ENCODE assay signal across 19 mouse cellular contexts in genomic region chr19:48174717-48175116, GRCm38 (mm10). TPM values are rescaled to one million over a fixed set of nuclear protein-coding genes. Genes with fewer than 3 reads are reported as not detected.
DNase-seq lines count a peak whose midpoint lies in the region; ATAC-seq and TF ChIP-seq lines count a peak whose summit lies in the region.
"Had no signal": no experiment of that assay in that cellular context is flagged by ENCODE, and none has a peak within 500 bp of the region (broad histone marks: within the 10 kb centered on the region; RNA-seq: fewer than 3 reads in every experiment).

No protein-coding gene starts in this region.

- no peaks in the 10 kb centered on the region for H3K36me3 ChIP-seq in kidney, adult 2 months (ENCODE audit: control insufficient read depth, insufficient read depth, low read length)
- H3K36me3 ChIP-seq in lung, postnatal 0 days (ENCODE audit: insufficient read depth, low read length), result no peaks in the 10 kb centered on the region
- no peaks in the 10 kb centered on the region for H3K36me3 ChIP-seq in hindbrain, embryonic 11.5 days (ENCODE audit: control insufficient read depth, insufficient read depth, low read length)
- H3K36me3 ChIP-seq: forebrain, embryonic 12.5 days; liver, embryonic 13.5 days; midbrain, embryonic 15.5 days; neural tube, embryonic 12.5 days had no signal

- H3K9ac ChIP-seq in lung, postnatal 0 days (replicated peaks; ENCODE audit: low read depth), result no peak overlapping the region
- no peak overlapping the region for H3K9ac ChIP-seq in hindbrain, embryonic 11.5 days (ENCODE audit: low read depth, low read length)
- H3K9ac ChIP-seq: forebrain, embryonic 12.5 days; hindbrain, embryonic 14.5 days; liver, embryonic 13.5 days; midbrain, embryonic 15.5 days; neural tube, embryonic 12.5 days had no signal

- 73% methylated on average over 4 of the region's 4 CpGs for WGBS in kidney, adult 2 months
- 67% methylated on average over 4 of the region's 4 CpGs for WGBS in lung, postnatal 0 days
- 65% methylated on average over 4 of the region's 4 CpGs for WGBS in hindbrain, embryonic 11.5 days

- peak; percentile 25; the same call in 1 of the 2 replicates for TF ChIP-seq CTCF in kidney, adult 2 months (conservative IDR thresholded peaks at IDR 0.05; ENCODE audit: insufficient read depth, insufficient read length, low read depth, low read length)
- peak; percentile 48 for TF ChIP-seq CTCF in lung, postnatal 0 days (IDR thresholded peaks at IDR 0.05)

- peak; percentile 7 for DNase-seq in kidney, adult 2 months
- no peak for DNase-seq in kidney, adult 8-10 months
- peak; percentile 8 for DNase-seq in lung, postnatal 0 days (ENCODE audit: low spot score)
- no peak for DNase-seq in lung, adult 18-20 months
- DNase-seq in ZHBTc4 (ENCODE audit: low read depth, low spot score), result peak; percentile 15
- peak; percentile 7 for DNase-seq in embryo, embryonic 10.5 days (ENCODE audit: low spot score)
- DNase-seq in hindbrain, embryonic 11.5 days (ENCODE audit: low spot score), result no peak
- DNase-seq: cerebellum, postnatal 25 days; left cerebral cortex, postnatal 4 days; liver, embryonic 13.5 days; lung, postnatal 4 days; right cerebral cortex, postnatal 4 days; thymus, adult 18-20 months had no signal

- H3K9me3 ChIP-seq in lung, postnatal 0 days (ENCODE audit: low read length), result no peaks in the 10 kb centered on the region
- no peaks in the 10 kb centered on the region for H3K9me3 ChIP-seq in hindbrain, embryonic 11.5 days (ENCODE audit: control insufficient read depth, low read length)
- H3K9me3 ChIP-seq: forebrain, embryonic 12.5 days; midbrain, embryonic 15.5 days; neural tube, embryonic 12.5 days had no signal

- H3K27ac ChIP-seq in kidney, adult 2 months (ENCODE audit: insufficient read depth, low read depth, low read length), result no peak overlapping the region
- no peak overlapping the region for H3K27ac ChIP-seq in lung, postnatal 0 days (ENCODE audit: low read length)
- H3K27ac ChIP-seq in hindbrain, embryonic 11.5 days (ENCODE audit: low read depth, low read length), result no peak overlapping the region
- H3K27ac ChIP-seq: forebrain, embryonic 12.5 days; hindbrain, embryonic 14.5 days; liver, embryonic 13.5 days; midbrain, embryonic 15.5 days; neural tube, embryonic 12.5 days had no signal

- no peaks in the 10 kb centered on the region for H3K4me1 ChIP-seq in kidney, adult 2 months (ENCODE audit: control insufficient read depth, insufficient read depth, low read length)
- H3K4me1 ChIP-seq in lung, postnatal 0 days (ENCODE audit: insufficient read depth, low read depth, low read length), result no peaks in the 10 kb centered on the region
- no peaks in the 10 kb centered on the region for H3K4me1 ChIP-seq in hindbrain, embryonic 11.5 days (replicated peaks; ENCODE audit: control insufficient read depth, insufficient read depth, low read length)
- H3K4me1 ChIP-seq: forebrain, embryonic 12.5 days; liver, embryonic 13.5 days; midbrain, embryonic 15.5 days; neural tube, embryonic 12.5 days had no signal

- no peak overlapping the region for H3K4me2 ChIP-seq in lung, postnatal 0 days (replicated peaks; ENCODE audit: low read depth, low read length)
- no peak overlapping the region for H3K4me2 ChIP-seq in hindbrain, embryonic 11.5 days (replicated peaks; ENCODE audit: low read depth, low read length)
- H3K4me2 ChIP-seq: forebrain, embryonic 12.5 days; hindbrain, embryonic 14.5 days; liver, embryonic 13.5 days; midbrain, embryonic 15.5 days; neural tube, embryonic 12.5 days had no signal

- H3K4me3 ChIP-seq in kidney, adult 2 months (ENCODE audit: insufficient read depth, low read depth, low read length), result no peak overlapping the region
- no peak overlapping the region for H3K4me3 ChIP-seq in lung, postnatal 0 days (ENCODE audit: low read depth, low read length)
- no peak overlapping the region for H3K4me3 ChIP-seq in hindbrain, embryonic 11.5 days (ENCODE audit: low read depth, low read length)
- H3K4me3 ChIP-seq: forebrain, embryonic 12.5 days; liver, embryonic 13.5 days; midbrain, embryonic 15.5 days; neural tube, embryonic 12.5 days had no signal

- H3K27me3 ChIP-seq in kidney, adult 2 months (replicated peaks; ENCODE audit: control insufficient read depth, insufficient read depth, low read length), result no peaks in the 10 kb centered on the region; the same call in 1 of the 2 replicates
- H3K27me3 ChIP-seq in lung, postnatal 0 days (replicated peaks; ENCODE audit: insufficient read depth, low read length), result no peaks in the 10 kb centered on the region
- H3K27me3 ChIP-seq in hindbrain, embryonic 11.5 days (ENCODE audit: control insufficient read depth, insufficient read depth, low read length), result no peaks in the 10 kb centered on the region
- H3K27me3 ChIP-seq: forebrain, embryonic 12.5 days; liver, embryonic 13.5 days; midbrain, embryonic 15.5 days; neural tube, embryonic 12.5 days had no signal

- no peak for ATAC-seq in lung, postnatal 0 days
- ATAC-seq in hindbrain, embryonic 11.5 days (ENCODE audit: low FRiP score), result no peak
- ATAC-seq: activated CD4-positive, CD25-positive, alpha-beta regulatory T cell, adult 4 months; CD4-positive, CD25-positive, alpha-beta regulatory T cell, adult 4 months; midbrain, embryonic 15.5 days had no signal

- TF ChIP-seq POLR2A in kidney, adult 2 months (IDR thresholded peaks at IDR 0.05; ENCODE audit: low read depth, low read length), result no peak

- TF ChIP-seq EP300 in lung, postnatal 0 days (IDR thresholded peaks at IDR 0.05), result no peak

RNA-seq across cellular contexts. Expression of gene Sorcs3, which starts 31.1 kb away (rescaled TPM):
- 0.65 and 0.66 TPM in 2 replicates for polyA plus RNA-seq in kidney, adult 2 months (2012; rRNA removed)
- polyA plus RNA-seq in lung, postnatal 0 days (2015; fragmentation: Nextera tagmentation; extraction: Ambion mirVana), result 0.02 TPM in 1 of 2 replicates, not detected in the other
- 4.3 and 4.8 TPM in 2 replicates for polyA plus RNA-seq in hindbrain, embryonic 11.5 days (2014; fragmentation: Nextera tagmentation; extraction: Ambion mirVana)
- polyA plus RNA-seq: activated CD4-positive, CD25-positive, alpha-beta regulatory T cell, adult 4 months; CD4-positive, CD25-positive, alpha-beta regulatory T cell, adult 4 months had no signal

Comparison
In these comparisons a context has a peak if more than half of its experiments do, and no peak if none do; other contexts are left out.
1. DNase-seq: peak in kidney, adult 2 months (single experiment), lung, postnatal 0 days (single experiment), ZHBTc4 (single experiment) and embryo, embryonic 10.5 days (single experiment); none in kidney, adult 8-10 months (0 of 2), lung, adult 18-20 months (0 of 2) and hindbrain, embryonic 11.5 days (single experiment).